Mouse (Mus musculus): ENCODE results near the gene Clca1. TPM values are rescaled to one million over a fixed set of nuclear protein-coding genes. Genes with fewer than 3 reads are reported as not detected.

The Clca1 gene
- polyA plus RNA-seq, 1 experiment from 2014 or later: 20.2 TPM

DNA sequence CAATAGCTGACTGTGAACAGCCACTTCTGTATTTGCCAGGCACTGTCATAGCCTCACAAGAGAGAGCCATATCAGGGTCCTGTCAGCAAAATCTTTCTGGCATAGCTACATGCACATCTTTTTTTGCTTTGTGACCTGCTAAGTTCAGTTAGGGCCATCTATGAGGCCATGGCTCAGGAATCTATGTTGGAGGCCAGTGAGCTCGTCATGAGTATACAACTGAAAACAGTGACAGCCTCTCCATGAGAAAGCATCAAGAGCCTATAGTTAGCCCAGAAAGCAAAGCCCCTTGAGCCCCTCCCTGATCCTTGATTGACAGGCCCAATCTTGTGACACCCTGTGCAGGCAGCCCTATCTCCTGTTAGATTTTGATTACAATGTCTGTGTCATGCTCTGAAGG is 56.5 kb downstream of the Clca1 start:
- Histone ChIP-seq H3K9ac (ENCODE audit: low read length) (no peak overlapping the region), H3K4me3 (ENCODE audit: low read depth, low read length) (no peak overlapping the region), H3K27ac (replicated peaks) (no peak overlapping the region), H3K36me3 (ENCODE audit: control insufficient read depth, insufficient read depth, low read length) (no peaks in the 10 kb centered on the region), H3K27me3 (ENCODE audit: control insufficient read depth, insufficient read depth, low read length) (no peaks in the 10 kb centered on the region), H3K4me2 (replicated peaks; ENCODE audit: low read depth) (no peak overlapping the region), H3K9me3 (ENCODE audit: control insufficient read depth, low read length) (no peaks in the 10 kb centered on the region), H3K4me1 (replicated peaks; ENCODE audit: control insufficient read depth, insufficient read depth) (no peaks in the 10 kb centered on the region)
- 79% methylated on average over 1 of the region's 1 CpGs for WGBS
- no peak for TF ChIP-seq CTCF (IDR thresholded peaks at IDR 0.05; ENCODE audit: low read depth)
- no peak for TF ChIP-seq EP300 (optimal IDR thresholded peaks at IDR 0.05)
- DNase-seq (ENCODE audit: low spot score) (no peak), ATAC-seq (ENCODE audit: low FRiP score, low TSS enrichment) (no peak)

DNA sequence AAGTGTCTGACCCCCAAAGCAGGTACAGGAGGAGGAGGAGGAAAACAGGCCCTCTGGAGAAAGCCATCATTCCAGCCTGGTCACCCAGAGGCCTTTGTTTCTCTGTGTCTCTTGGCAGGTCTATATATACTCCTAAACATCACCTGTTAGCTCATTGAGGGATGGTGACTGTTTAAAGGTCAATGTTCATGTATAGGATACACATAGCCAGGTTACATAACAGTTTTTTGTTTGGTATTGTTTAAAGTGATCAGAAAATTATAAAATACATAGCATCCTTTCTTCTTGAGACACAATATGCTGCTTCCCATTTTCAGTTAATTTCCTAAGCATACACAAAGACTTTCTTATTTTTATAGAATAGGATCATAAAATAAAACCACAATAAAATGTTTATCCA is 57.6 kb downstream of the Clca1 start, which contains the start of gene Clca4a:
TSS of gene Clca4a (minus strand) at position 101 of the 400 bp plus-strand sequence.
- ATAC-seq (ENCODE audit: low FRiP score, low TSS enrichment): no peak
- no peak within 1 kb of the TSS for H3K27ac ChIP-seq (replicated peaks)
- no peaks in the 10 kb centered on the region for H3K4me1 ChIP-seq (replicated peaks; ENCODE audit: control insufficient read depth, insufficient read depth)
- no peak within 1 kb of the TSS for H3K9ac ChIP-seq (ENCODE audit: low read length)
- no peaks in the 10 kb centered on the region for H3K9me3 ChIP-seq (ENCODE audit: control insufficient read depth, low read length)
- TF ChIP-seq EP300 (optimal IDR thresholded peaks at IDR 0.05) (no peak), CTCF (IDR thresholded peaks at IDR 0.05; ENCODE audit: low read depth) (no peak)
- DNase-seq (ENCODE audit: low spot score): no peak
- H3K4me2 ChIP-seq (replicated peaks; ENCODE audit: low read depth): no peak within 1 kb of the TSS
- no peak within 1 kb of the TSS for H3K4me3 ChIP-seq (ENCODE audit: low read depth, low read length)
- H3K36me3 ChIP-seq (ENCODE audit: control insufficient read depth, insufficient read depth, low read length): no peaks in the 10 kb centered on the region
- no peaks in the 10 kb centered on the region for H3K27me3 ChIP-seq (ENCODE audit: control insufficient read depth, insufficient read depth, low read length)

DNA sequence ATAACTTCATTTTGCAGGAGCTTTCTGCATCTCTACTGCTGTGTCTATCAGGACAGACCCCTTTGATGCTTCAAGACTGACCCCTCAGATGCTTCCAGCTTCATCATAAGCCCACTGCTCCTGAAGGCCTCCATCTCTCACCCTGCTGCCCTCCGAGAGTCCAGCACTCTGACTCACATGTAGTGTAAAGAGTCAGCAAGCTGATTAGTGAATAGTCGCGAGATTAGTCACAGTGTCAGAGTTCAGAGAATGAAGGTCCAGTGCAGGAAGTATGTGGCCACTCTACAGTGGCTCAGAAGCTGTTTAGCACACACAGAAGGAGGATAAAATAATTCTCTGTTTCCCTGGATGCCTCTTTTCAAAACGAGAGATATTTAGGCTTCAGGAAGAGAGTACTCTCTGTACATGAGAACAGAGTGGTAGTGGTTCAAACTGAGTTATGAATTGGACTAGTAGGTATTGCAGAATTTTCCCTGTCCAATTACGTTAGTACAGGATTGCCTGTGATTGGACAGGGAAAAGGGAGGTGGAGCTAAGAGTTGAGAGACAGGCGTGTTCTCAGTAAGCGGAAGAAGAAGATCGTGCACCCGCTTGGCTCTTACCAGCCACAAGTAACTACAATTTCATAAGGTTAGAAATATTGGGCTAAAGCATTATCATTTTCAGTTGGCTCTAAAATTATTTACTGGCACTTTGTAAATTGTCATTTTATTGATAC is 60.9 kb downstream of the Clca1 start:
- no peaks in the 10 kb centered on the region for H3K9me3 ChIP-seq (ENCODE audit: control insufficient read depth, low read length)
- WGBS: 67% methylated on average over 9 of the region's 9 CpGs
- no peak overlapping the region for H3K9ac ChIP-seq (ENCODE audit: low read length)
- H3K27me3 ChIP-seq (ENCODE audit: control insufficient read depth, insufficient read depth, low read length): no peaks in the 10 kb centered on the region
- H3K4me1 ChIP-seq (replicated peaks; ENCODE audit: control insufficient read depth, insufficient read depth): no peaks in the 10 kb centered on the region
- no peak overlapping the region for H3K4me3 ChIP-seq (ENCODE audit: low read depth, low read length)
- no peaks in the 10 kb centered on the region for H3K36me3 ChIP-seq (ENCODE audit: control insufficient read depth, insufficient read depth, low read length)
- TF ChIP-seq EP300 (optimal IDR thresholded peaks at IDR 0.05) (no peak), CTCF (IDR thresholded peaks at IDR 0.05; ENCODE audit: low read depth) (no peak)
- DNase-seq (ENCODE audit: low spot score) (peak; percentile 28), ATAC-seq (ENCODE audit: low FRiP score, low TSS enrichment) (peak; percentile 97)
- H3K4me2 ChIP-seq (replicated peaks; ENCODE audit: low read depth): no peak overlapping the region
- no peak overlapping the region for H3K27ac ChIP-seq (replicated peaks)

DNA sequence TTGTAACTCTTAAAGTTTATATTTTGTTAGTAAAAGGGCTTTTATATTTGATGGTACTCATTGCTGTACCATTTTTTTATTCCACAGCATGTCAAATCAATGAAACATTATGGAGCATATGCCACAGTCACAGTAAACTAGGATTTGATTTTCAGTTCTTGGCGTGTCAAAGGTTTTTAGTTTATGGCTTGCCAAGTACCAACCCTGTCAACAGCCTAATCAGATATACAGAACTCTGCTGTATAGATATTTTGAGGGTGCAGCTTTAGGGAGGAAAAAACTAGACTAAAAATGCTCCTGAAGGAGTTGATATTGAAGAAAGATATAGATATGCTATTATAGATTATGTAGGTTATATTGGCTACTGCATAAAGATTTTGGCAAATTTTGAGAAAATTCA is 62.8 kb downstream of the Clca1 start:
- WGBS: 70% methylated on average over 1 of the region's 1 CpGs
- no peak overlapping the region for H3K27ac ChIP-seq (replicated peaks)
- ATAC-seq (ENCODE audit: low FRiP score, low TSS enrichment) (no peak), DNase-seq (ENCODE audit: low spot score) (no peak)
- H3K4me3 ChIP-seq (ENCODE audit: low read depth, low read length): no peak overlapping the region
- no peak overlapping the region for H3K9ac ChIP-seq (ENCODE audit: low read length)
- no peak overlapping the region for H3K4me2 ChIP-seq (replicated peaks; ENCODE audit: low read depth)
- no peaks in the 10 kb centered on the region for H3K27me3 ChIP-seq (ENCODE audit: control insufficient read depth, insufficient read depth, low read length)
- no peaks in the 10 kb centered on the region for H3K9me3 ChIP-seq (ENCODE audit: control insufficient read depth, low read length)
- H3K36me3 ChIP-seq (ENCODE audit: control insufficient read depth, insufficient read depth, low read length): no peaks in the 10 kb centered on the region
- TF ChIP-seq CTCF (IDR thresholded peaks at IDR 0.05; ENCODE audit: low read depth) (no peak), EP300 (optimal IDR thresholded peaks at IDR 0.05) (no peak)
- H3K4me1 ChIP-seq (replicated peaks; ENCODE audit: control insufficient read depth, insufficient read depth): no peaks in the 10 kb centered on the region

DNA sequence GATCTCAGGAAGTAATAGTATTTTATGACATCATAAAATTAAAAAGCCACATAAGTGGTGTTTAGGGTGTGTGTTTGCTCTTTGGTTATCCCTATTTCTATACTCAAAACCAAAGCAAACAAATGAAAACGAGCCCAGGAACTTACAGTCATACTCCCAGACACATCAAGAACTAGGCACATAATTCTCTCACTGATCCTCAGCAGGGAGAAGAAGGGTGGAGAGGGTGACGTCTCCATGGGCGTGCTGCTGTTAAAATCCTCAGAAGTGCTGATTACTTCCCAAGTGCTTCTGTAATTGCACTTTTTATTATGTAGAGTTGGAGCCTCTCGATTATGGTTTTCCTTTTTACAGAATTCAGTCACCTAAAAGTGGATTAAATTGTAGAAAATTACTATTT is 66.5 kb downstream of the Clca1 start:
- DNase-seq (ENCODE audit: low spot score): no peak
- ATAC-seq (ENCODE audit: low FRiP score, low TSS enrichment): no peak
- no peak overlapping the region for H3K27ac ChIP-seq (replicated peaks)
- H3K9ac ChIP-seq (ENCODE audit: low read length): no peak overlapping the region
- WGBS: 47% methylated on average over 4 of the region's 4 CpGs
- H3K36me3 ChIP-seq (ENCODE audit: control insufficient read depth, insufficient read depth, low read length): no peaks in the 10 kb centered on the region
- H3K9me3 ChIP-seq (ENCODE audit: control insufficient read depth, low read length): no peaks in the 10 kb centered on the region
- no peak overlapping the region for H3K4me2 ChIP-seq (replicated peaks; ENCODE audit: low read depth)
- H3K27me3 ChIP-seq (ENCODE audit: control insufficient read depth, insufficient read depth, low read length): no peaks in the 10 kb centered on the region
- no peak overlapping the region for H3K4me3 ChIP-seq (ENCODE audit: low read depth, low read length)
- no peak for TF ChIP-seq CTCF (IDR thresholded peaks at IDR 0.05; ENCODE audit: low read depth)
- TF ChIP-seq EP300 (optimal IDR thresholded peaks at IDR 0.05): no peak
- H3K4me1 ChIP-seq (replicated peaks; ENCODE audit: control insufficient read depth, insufficient read depth): no peaks in the 10 kb centered on the region

Other genes starting within 250 kb of the Clca1 start
- gene Clca3a2, start 213.3 kb downstream of the Clca1 start, polyA plus RNA-seq (2015; fragmentation: Nextera tagmentation; extraction: Ambion mirVana): 0.22 and 0.23 TPM in 2 replicates
- 0.98 and 1.9 TPM in 2 replicates for gene Clca3b, start 183.4 kb downstream of the Clca1 start, polyA plus RNA-seq (2015; fragmentation: Nextera tagmentation; extraction: Ambion mirVana)
- gene Clca4b, start 100.2 kb downstream of the Clca1 start, polyA plus RNA-seq (2015; fragmentation: Nextera tagmentation; extraction: Ambion mirVana): not detected in 2 replicates
- 0.06 and 0.07 TPM in 2 replicates for gene Clca4a, start 57.7 kb downstream of the Clca1 start, polyA plus RNA-seq (2015; fragmentation: Nextera tagmentation; extraction: Ambion mirVana)
- gene Clca2, start 66.7 kb upstream of the Clca1 start, polyA plus RNA-seq (2015; fragmentation: Nextera tagmentation; extraction: Ambion mirVana): 2.9 and 3.0 TPM in 2 replicates
- gene Odf2l, start 85.8 kb upstream of the Clca1 start, polyA plus RNA-seq (2015; fragmentation: Nextera tagmentation; extraction: Ambion mirVana): 7.1 and 8.8 TPM in 2 replicates

Measured in stomach, postnatal 0 days (tissue).